Mouse (Mus musculus) inflammation-experienced regulatory T-cells, adult 6 months (primary cell): ENCODE data around the gene Tmem53. TPM values are rescaled to one million over a fixed set of nuclear protein-coding genes. Genes with fewer than 3 reads are reported as not detected.

Experiments
- ATAC-seq: one replicate; pipeline ENCODE4 v1.8.0; 2017
- polyA plus RNA-seq, 3 experiments: library from polyadenylated mRNA; unstranded; fragments of 100-300 nt; shearing (Covaris generic); gene quantifications; one replicate each; pipeline ENCODE4 v1.2.1; 2017

Tmem53 gene
- polyA plus RNA-seq, 3 experiments from 2014 or later: 0.40 to 0.98 TPM; not detected in 1

DNA sequence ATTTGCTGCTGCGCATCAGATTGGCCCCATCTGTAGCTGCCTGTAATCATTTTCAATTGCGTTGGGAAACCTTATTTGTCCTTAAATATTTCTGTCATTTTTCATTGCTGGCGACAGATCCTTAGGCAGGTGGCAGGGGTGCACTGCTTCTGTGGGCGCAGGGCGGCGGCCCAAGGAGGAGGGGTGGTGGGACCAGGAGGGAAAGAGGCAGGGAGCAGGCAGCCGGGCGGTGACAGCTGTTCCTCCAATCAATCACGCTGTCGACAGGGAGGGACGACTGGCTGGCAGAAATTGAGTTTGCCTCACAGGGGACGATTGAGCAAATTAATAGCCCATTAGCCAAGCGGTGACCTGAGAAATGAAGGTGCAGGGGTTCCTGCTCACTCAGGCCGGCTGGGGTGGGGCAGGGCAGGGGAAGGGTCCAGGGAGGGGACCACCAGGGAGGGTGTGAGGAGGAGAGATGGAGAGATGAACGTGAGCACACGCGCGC is 66.0 kb downstream of the Tmem53 start:
- ATAC-seq: no peak

Other genes with a start within 250 kb of the Tmem53 start
- 10 to 100 TPM; 26.8 to 42.3 (median 40.3) TPM for gene Eif2b3, start 232.5 kb upstream of the Tmem53 start, polyA plus RNA-seq
- under 1 TPM in 2 of 3 experiments, not detected in 1; 0.15 to 0.24 TPM for gene Ptch2, start 155.9 kb upstream of the Tmem53 start, polyA plus RNA-seq
- 10 to 100 TPM; 24.8 to 27.2 (median 25.0) TPM for gene Btbd19, start 126.2 kb upstream of the Tmem53 start, polyA plus RNA-seq
- 1 to 10 TPM; 2.0 to 4.1 (median 3.1) TPM for gene Tctex1d4, start 125.2 kb upstream of the Tmem53 start, polyA plus RNA-seq
- gene Plk3, start 118.0 kb upstream of the Tmem53 start, polyA plus RNA-seq: 10 to 100 TPM; 13.4 to 19.8 (median 18.8) TPM
- 100 to 1,000 TPM; 670 to 888 (median 878) TPM for gene Rps8, start 95.7 kb upstream of the Tmem53 start, polyA plus RNA-seq
- gene Kif2c, start 69.3 kb upstream of the Tmem53 start, polyA plus RNA-seq: 10 to 100 TPM in 1 of 3 experiments, 1 to 10 TPM in 2; 1.9 to 35.0 (median 5.5) TPM
- gene Armh1, start 174 bp downstream of the Tmem53 start, polyA plus RNA-seq: not detected
- 10 to 100 TPM; 11.0 to 25.6 (median 21.9) TPM for gene Rnf220, start 245.1 kb downstream of the Tmem53 start, polyA plus RNA-seq